ENCODE assay signal across 13 mouse cellular contexts in the genomic region with DNA sequence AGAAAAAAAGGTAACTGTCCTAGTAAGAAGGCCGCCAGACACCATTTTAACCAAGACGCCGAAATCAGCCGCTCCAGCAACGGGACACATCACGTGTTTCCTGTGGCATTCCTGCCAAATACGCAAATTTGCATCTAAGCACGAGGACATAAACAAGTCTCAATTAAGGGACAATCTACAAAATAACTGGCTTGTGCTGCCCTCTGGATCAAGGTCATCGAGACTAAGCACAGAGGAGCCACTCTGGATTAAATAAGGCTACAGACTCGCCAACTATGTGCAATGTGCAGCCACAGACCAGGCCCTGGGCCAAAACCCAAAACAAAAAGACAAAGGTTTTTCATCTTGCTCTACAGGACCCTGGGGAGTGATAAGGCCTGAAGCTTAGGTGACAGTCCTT. TPM values are rescaled to one million over a fixed set of nuclear protein-coding genes. Genes with fewer than 3 reads are reported as not detected.
DNase-seq lines count a peak whose midpoint lies in the region; ATAC-seq and TF ChIP-seq lines count a peak whose summit lies in the region.
"Had no signal": no experiment of that assay in that cellular context is flagged by ENCODE, and none has a peak within 500 bp of the region (broad histone marks: within the 10 kb centered on the region; RNA-seq: fewer than 3 reads in every experiment).

No protein-coding gene starts in this region.

- H3K4me1 ChIP-seq in forebrain, postnatal 0 days (ENCODE audit: insufficient read depth), result no peaks in the 10 kb centered on the region
- H3K4me1 ChIP-seq in forebrain, embryonic 10.5 days, result 0 out of 2 replicates have a peak, but pooled peaks cover 9% of the 10 kb centered on the region
- H3K4me1 ChIP-seq in midbrain, embryonic 10.5 days, result peaks cover 22% of the 10 kb centered on the region
- H3K4me1 ChIP-seq in midbrain, embryonic 11.5 days (ENCODE audit: control insufficient read depth, insufficient read depth, low read length), result no peaks in the 10 kb centered on the region
- H3K4me1 ChIP-seq in brown adipose tissue, adult 24 weeks (ENCODE audit: control insufficient read depth, insufficient read depth, insufficient read length, low read length), result 0 out of 2 replicates have a peak, but pooled peaks cover 5% of the 10 kb centered on the region
- H3K4me1 ChIP-seq: embryonic facial prominence, embryonic 12.5 days had no signal

- no peak overlapping the region for H3K9ac ChIP-seq in forebrain, postnatal 0 days
- no peak overlapping the region for H3K9ac ChIP-seq in midbrain, embryonic 11.5 days (ENCODE audit: low read length)
- H3K9ac ChIP-seq: embryonic facial prominence, embryonic 12.5 days; liver, embryonic 15.5 days had no signal

- peak overlapping the region; percentile 50; the same call in 1 of the 2 replicates for H3K27ac ChIP-seq in forebrain, postnatal 0 days (ENCODE audit: low read depth, low read length)
- H3K27ac ChIP-seq in forebrain, embryonic 10.5 days, result no peak overlapping the region
- H3K27ac ChIP-seq in midbrain, embryonic 10.5 days (replicated peaks), result 0 out of 2 replicates have a peak overlapping the region, but pooled peaks have one; percentile 33
- no peak overlapping the region for H3K27ac ChIP-seq in midbrain, embryonic 11.5 days (ENCODE audit: low read depth, low read length)
- H3K27ac ChIP-seq in brown adipose tissue, adult 24 weeks (replicated peaks; ENCODE audit: low read depth, low read length), result peak overlapping the region; percentile 65
- H3K27ac ChIP-seq: embryonic facial prominence, embryonic 12.5 days; liver, embryonic 15.5 days had no signal

- no peaks in the 10 kb centered on the region for H3K9me3 ChIP-seq in forebrain, postnatal 0 days (ENCODE audit: low read length)
- no peaks in the 10 kb centered on the region for H3K9me3 ChIP-seq in forebrain, embryonic 10.5 days
- no peaks in the 10 kb centered on the region for H3K9me3 ChIP-seq in midbrain, embryonic 10.5 days (replicated peaks)
- no peaks in the 10 kb centered on the region for H3K9me3 ChIP-seq in midbrain, embryonic 11.5 days (ENCODE audit: control insufficient read depth, low read length)
- H3K9me3 ChIP-seq: embryonic facial prominence, embryonic 12.5 days; liver, embryonic 15.5 days had no signal

- DNase-seq in forebrain, postnatal 0 days, result peak; percentile 55
- no peak for DNase-seq in forebrain, embryonic 10.5 days (ENCODE audit: extremely low spot score, low spot score)
- no peak for DNase-seq in midbrain, embryonic 10.5 days (ENCODE audit: low spot score)
- no peak for DNase-seq in midbrain, embryonic 11.5 days (ENCODE audit: low spot score, missing footprints)
- DNase-seq in kidney, postnatal 36 days, result peak; percentile 55 to 71
- DNase-seq in thymus, postnatal 4 days, result no peak
- DNase-seq in spleen, postnatal 10 days (ENCODE audit: low spot score in 2 of 2), result no peak
- DNase-seq: cerebellum, adult 11 months had no signal

- H3K4me2 ChIP-seq in forebrain, postnatal 0 days (ENCODE audit: low read depth), result no peak overlapping the region
- H3K4me2 ChIP-seq in midbrain, embryonic 11.5 days, result no peak overlapping the region
- H3K4me2 ChIP-seq: embryonic facial prominence, embryonic 12.5 days; liver, embryonic 15.5 days had no signal

- H3K27me3 ChIP-seq in forebrain, postnatal 0 days (ENCODE audit: insufficient read depth, low read length), result no peaks in the 10 kb centered on the region
- no peaks in the 10 kb centered on the region for H3K27me3 ChIP-seq in forebrain, embryonic 10.5 days (ENCODE audit: poor library complexity, severe bottlenecking)
- H3K27me3 ChIP-seq in midbrain, embryonic 10.5 days (ENCODE audit: low read depth, poor library complexity, severe bottlenecking), result no peaks in the 10 kb centered on the region
- no peaks in the 10 kb centered on the region for H3K27me3 ChIP-seq in midbrain, embryonic 11.5 days (ENCODE audit: control insufficient read depth, insufficient read depth, low read length)
- H3K27me3 ChIP-seq: embryonic facial prominence, embryonic 12.5 days; liver, embryonic 15.5 days had no signal

- H3K36me3 ChIP-seq in forebrain, postnatal 0 days (ENCODE audit: insufficient read depth), result peaks cover 88% of the 10 kb centered on the region
- H3K36me3 ChIP-seq in forebrain, embryonic 10.5 days (replicated peaks), result peaks cover 99% of the 10 kb centered on the region
- peaks cover 100% of the 10 kb centered on the region for H3K36me3 ChIP-seq in midbrain, embryonic 10.5 days
- peaks cover 22% of the 10 kb centered on the region for H3K36me3 ChIP-seq in midbrain, embryonic 11.5 days (ENCODE audit: control insufficient read depth, insufficient read depth, low read length)

- WGBS in forebrain, postnatal 0 days, result 56% methylated on average over 10 of the region's 10 CpGs
- 92% methylated on average over 10 of the region's 10 CpGs for WGBS in forebrain, embryonic 10.5 days
- whole genome bisulfite sequencing in midbrain, embryonic 10.5 days, result 92% methylated on average over 10 of the region's 10 CpGs
- 93% methylated on average over 10 of the region's 10 CpGs for WGBS in midbrain, embryonic 11.5 days

- no peak overlapping the region for H3K4me3 ChIP-seq in forebrain, postnatal 0 days (ENCODE audit: low read depth, low read length)
- H3K4me3 ChIP-seq in forebrain, embryonic 10.5 days, result no peak overlapping the region
- no peak overlapping the region for H3K4me3 ChIP-seq in midbrain, embryonic 10.5 days
- no peak overlapping the region for H3K4me3 ChIP-seq in midbrain, embryonic 11.5 days (ENCODE audit: low read depth, low read length)
- H3K4me3 ChIP-seq in brown adipose tissue, adult 24 weeks (ENCODE audit: insufficient read depth, low read depth, low read length), result no peak overlapping the region
- H3K4me3 ChIP-seq: embryonic facial prominence, embryonic 12.5 days; liver, embryonic 15.5 days had no signal

- ATAC-seq in forebrain, postnatal 0 days, result peak; percentile 45; the same call in 1 of the 2 replicates
- no peak for ATAC-seq in midbrain, embryonic 11.5 days (ENCODE audit: low FRiP score)
- ATAC-seq: intestine, embryonic 16.5 days had no signal

- no peak for TF ChIP-seq CTCF in forebrain, postnatal 0 days (IDR thresholded peaks at IDR 0.05; ENCODE audit: low read depth)

RNA-seq across cellular contexts. Expression of a gene that starts 10.0 kb away (rescaled TPM):
- total RNA-seq in forebrain, postnatal 0 days (2014; rRNA removed), result not detected in 2 replicates
- not detected in 2 replicates for polyA plus RNA-seq in forebrain, postnatal 0 days (2015; fragmentation: Nextera tagmentation; extraction: Ambion mirVana)
- polyA plus RNA-seq in forebrain, embryonic 10.5 days (2016; fragmentation: Nextera tagmentation; extraction: Ambion mirVana), result 0.16 and 0.24 TPM in 2 replicates
- polyA plus RNA-seq in midbrain, embryonic 10.5 days (2016; fragmentation: Nextera tagmentation; extraction: Ambion mirVana), result 0.10 and 0.21 TPM in 2 replicates
- 0.08 and 0.14 TPM in 2 replicates for polyA plus RNA-seq in midbrain, embryonic 11.5 days (2014; fragmentation: Nextera tagmentation; extraction: Ambion mirVana)
- not detected in 2 replicates for polyA plus RNA-seq in brown adipose tissue, adult 24 weeks (2012; ENCODE audit: insufficient read depth, insufficient read length, missing spikeins)
- polyA plus RNA-seq: liver, embryonic 15.5 days; stomach, embryonic 14.5 days had no signal

RNA-seq across cellular contexts. Expression of a gene that starts 18.0 kb away (rescaled TPM):
- 92.2 and 96.0 TPM in 2 replicates for total RNA-seq in forebrain, postnatal 0 days (2014; rRNA removed)
- 143 and 158 TPM in 2 replicates for polyA plus RNA-seq in forebrain, postnatal 0 days (2015; fragmentation: Nextera tagmentation; extraction: Ambion mirVana)
- polyA plus RNA-seq in forebrain, embryonic 10.5 days (2016; fragmentation: Nextera tagmentation; extraction: Ambion mirVana), result 200 and 209 TPM in 2 replicates
- polyA plus RNA-seq in midbrain, embryonic 10.5 days (2016; fragmentation: Nextera tagmentation; extraction: Ambion mirVana), result 224 and 227 TPM in 2 replicates
- polyA plus RNA-seq in midbrain, embryonic 11.5 days (2014; fragmentation: Nextera tagmentation; extraction: Ambion mirVana), result 173 and 183 TPM in 2 replicates
- polyA plus RNA-seq in brown adipose tissue, adult 24 weeks (2012; ENCODE audit: insufficient read depth, insufficient read length, missing spikeins), result 19.2 and 19.3 TPM in 2 replicates

RNA-seq across cellular contexts. Expression of a gene that starts 42.1 kb away (rescaled TPM):
- total RNA-seq in forebrain, postnatal 0 days (2014; rRNA removed), result 88.0 and 127 TPM in 2 replicates
- 50.6 and 68.5 TPM in 2 replicates for polyA plus RNA-seq in forebrain, postnatal 0 days (2015; fragmentation: Nextera tagmentation; extraction: Ambion mirVana)
- polyA plus RNA-seq in forebrain, embryonic 10.5 days (2016; fragmentation: Nextera tagmentation; extraction: Ambion mirVana), result 31.6 and 33.1 TPM in 2 replicates
- polyA plus RNA-seq in midbrain, embryonic 10.5 days (2016; fragmentation: Nextera tagmentation; extraction: Ambion mirVana), result 37.5 and 40.9 TPM in 2 replicates
- 72.3 and 83.0 TPM in 2 replicates for polyA plus RNA-seq in midbrain, embryonic 11.5 days (2014; fragmentation: Nextera tagmentation; extraction: Ambion mirVana)
- polyA plus RNA-seq in brown adipose tissue, adult 24 weeks (2012; ENCODE audit: insufficient read depth, insufficient read length, missing spikeins), result 29.8 and 38.4 TPM in 2 replicates

RNA-seq across cellular contexts. Expression of a gene that starts 54.7 kb away (rescaled TPM):
- 12.7 and 13.8 TPM in 2 replicates for total RNA-seq in forebrain, postnatal 0 days (2014; rRNA removed)
- 8.7 and 10.2 TPM in 2 replicates for polyA plus RNA-seq in forebrain, postnatal 0 days (2015; fragmentation: Nextera tagmentation; extraction: Ambion mirVana)
- polyA plus RNA-seq in forebrain, embryonic 10.5 days (2016; fragmentation: Nextera tagmentation; extraction: Ambion mirVana), result 4.0 and 4.6 TPM in 2 replicates
- polyA plus RNA-seq in midbrain, embryonic 10.5 days (2016; fragmentation: Nextera tagmentation; extraction: Ambion mirVana), result 6.4 and 9.4 TPM in 2 replicates
- 7.1 and 8.3 TPM in 2 replicates for polyA plus RNA-seq in midbrain, embryonic 11.5 days (2014; fragmentation: Nextera tagmentation; extraction: Ambion mirVana)
- polyA plus RNA-seq in brown adipose tissue, adult 24 weeks (2012; ENCODE audit: insufficient read depth, insufficient read length, missing spikeins), result not detected in 2 replicates

Comparison
In these comparisons a context has a peak if more than half of its experiments do, and no peak if none do; other contexts are left out.
1. DNase-seq: peak in forebrain, postnatal 0 days (single experiment) and kidney, postnatal 36 days (2 of 2); none in forebrain, embryonic 10.5 days (single experiment), midbrain, embryonic 10.5 days (single experiment), midbrain, embryonic 11.5 days (single experiment), thymus, postnatal 4 days (single experiment) and spleen, postnatal 10 days (0 of 2).
2. H3K27ac ChIP-seq: peak in forebrain, postnatal 0 days (single experiment), midbrain, embryonic 10.5 days (single experiment) and brown adipose tissue, adult 24 weeks (single experiment); none in forebrain, embryonic 10.5 days (single experiment) and midbrain, embryonic 11.5 days (single experiment).